Mouse (Mus musculus): Measurements from ENCODE around the gene Cmss1. TPM values are rescaled to one million over a fixed set of nuclear protein-coding genes. Genes with fewer than 3 reads are reported as not detected.

Cmss1 gene
- polyA plus RNA-seq, 1 experiment from 2014 or later, result 50.4 TPM

- Histone ChIP-seq H3K9ac (replicated peaks; ENCODE audit: low read depth, low read length) (no peak overlapping the region), H3K36me3 (ENCODE audit: control insufficient read depth, insufficient read depth, low read length) (no peaks in the 10 kb centered on the region), H3K27ac (ENCODE audit: low read length) (no peak overlapping the region), H3K27me3 (ENCODE audit: control insufficient read depth, insufficient read depth, low read length) (no peaks in the 10 kb centered on the region), H3K4me3 (ENCODE audit: low read depth, low read length) (no peak overlapping the region), H3K9me3 (ENCODE audit: control insufficient read depth, low read depth, low read length) (no peaks in the 10 kb centered on the region), H3K4me2 (replicated peaks; ENCODE audit: low read depth, low read length) (no peak overlapping the region), H3K4me1 (ENCODE audit: control insufficient read depth, insufficient read depth, low read length) (peaks cover 11% of the 10 kb centered on the region)
- WGBS, result 82% methylated on average over 8 of the region's 8 CpGs
- peak; percentile 42; the same call in 1 of the 2 replicates for ATAC-seq (ENCODE audit: insufficient number of reproducible peaks, insufficient read depth, low FRiP score, low read depth)
Measured at GRCm38 (mm10) chr16:57454106-57454763, 152.4 kb downstream of the Cmss1 start.

- peak; percentile 50; the same call in 1 of the 2 replicates for ATAC-seq (ENCODE audit: insufficient number of reproducible peaks, insufficient read depth, low FRiP score, low read depth)
- peaks cover 11% of the 10 kb centered on the region for H3K4me1 ChIP-seq (ENCODE audit: control insufficient read depth, insufficient read depth, low read length)
- H3K9me3 ChIP-seq (ENCODE audit: control insufficient read depth, low read depth, low read length), result peaks cover 6% of the 10 kb centered on the region; the same call in 1 of the 2 replicates
- H3K4me3 ChIP-seq (ENCODE audit: low read depth, low read length), result no peak overlapping the region
- H3K27ac ChIP-seq (ENCODE audit: low read length), result no peak overlapping the region
- 25% methylated on average over 7 of the region's 7 CpGs for WGBS
- no peak overlapping the region for H3K9ac ChIP-seq (replicated peaks; ENCODE audit: low read depth, low read length)
- no peak overlapping the region for H3K4me2 ChIP-seq (replicated peaks; ENCODE audit: low read depth, low read length)
- H3K36me3 ChIP-seq (ENCODE audit: control insufficient read depth, insufficient read depth, low read length), result no peaks in the 10 kb centered on the region
- H3K27me3 ChIP-seq (ENCODE audit: control insufficient read depth, insufficient read depth, low read length), result no peaks in the 10 kb centered on the region
Measured at GRCm38 (mm10) chr16:57453009-57453408, 153.7 kb downstream of the Cmss1 start.

GRCm38 (mm10) chr16:57445096-57446094, 161.3 kb downstream of the Cmss1 start:
- H3K4me2 ChIP-seq (replicated peaks; ENCODE audit: low read depth, low read length), result no peak overlapping the region
- no peaks in the 10 kb centered on the region for H3K27me3 ChIP-seq (ENCODE audit: control insufficient read depth, insufficient read depth, low read length)
- no peak overlapping the region for H3K9ac ChIP-seq (replicated peaks; ENCODE audit: low read depth, low read length)
- no peak overlapping the region for H3K27ac ChIP-seq (ENCODE audit: low read length)
- no peak overlapping the region for H3K4me3 ChIP-seq (ENCODE audit: low read depth, low read length)
- H3K36me3 ChIP-seq (ENCODE audit: control insufficient read depth, insufficient read depth, low read length), result no peaks in the 10 kb centered on the region
- WGBS, result 73% methylated on average over 10 of the region's 10 CpGs
- no peak for ATAC-seq (ENCODE audit: insufficient number of reproducible peaks, insufficient read depth, low FRiP score, low read depth)
- peaks cover 6% of the 10 kb centered on the region; the same call in 1 of the 2 replicates for H3K9me3 ChIP-seq (ENCODE audit: control insufficient read depth, low read depth, low read length)
- H3K4me1 ChIP-seq (ENCODE audit: control insufficient read depth, insufficient read depth, low read length), result no peaks in the 10 kb centered on the region

GRCm38 (mm10) chr16:57440706-57441437, 165.8 kb downstream of the Cmss1 start:
- peaks cover 8% of the 10 kb centered on the region for H3K4me1 ChIP-seq (ENCODE audit: control insufficient read depth, insufficient read depth, low read length)
- H3K4me3 ChIP-seq (ENCODE audit: low read depth, low read length), result no peak overlapping the region
- no peaks in the 10 kb centered on the region for H3K36me3 ChIP-seq (ENCODE audit: control insufficient read depth, insufficient read depth, low read length)
- no peak for ATAC-seq (ENCODE audit: insufficient number of reproducible peaks, insufficient read depth, low FRiP score, low read depth)
- no peaks in the 10 kb centered on the region for H3K27me3 ChIP-seq (ENCODE audit: control insufficient read depth, insufficient read depth, low read length)
- H3K4me2 ChIP-seq (replicated peaks; ENCODE audit: low read depth, low read length), result no peak overlapping the region
- 84% methylated on average over 10 of the region's 10 CpGs for WGBS
- no peaks in the 10 kb centered on the region for H3K9me3 ChIP-seq (ENCODE audit: control insufficient read depth, low read depth, low read length)
- H3K27ac ChIP-seq (ENCODE audit: low read length), result no peak overlapping the region
- no peak overlapping the region for H3K9ac ChIP-seq (replicated peaks; ENCODE audit: low read depth, low read length)

- no peak overlapping the region for H3K9ac ChIP-seq (replicated peaks; ENCODE audit: low read depth, low read length)
- no peak for ATAC-seq (ENCODE audit: insufficient number of reproducible peaks, insufficient read depth, low FRiP score, low read depth)
- H3K4me1 ChIP-seq (ENCODE audit: control insufficient read depth, insufficient read depth, low read length), result peaks cover 8% of the 10 kb centered on the region
- no peak overlapping the region for H3K4me3 ChIP-seq (ENCODE audit: low read depth, low read length)
- H3K36me3 ChIP-seq (ENCODE audit: control insufficient read depth, insufficient read depth, low read length), result no peaks in the 10 kb centered on the region
- no peaks in the 10 kb centered on the region for H3K27me3 ChIP-seq (ENCODE audit: control insufficient read depth, insufficient read depth, low read length)
- H3K27ac ChIP-seq (ENCODE audit: low read length), result no peak overlapping the region
- WGBS, result 84% methylated on average over 11 of the region's 11 CpGs
- H3K4me2 ChIP-seq (replicated peaks; ENCODE audit: low read depth, low read length), result no peak overlapping the region
- no peaks in the 10 kb centered on the region for H3K9me3 ChIP-seq (ENCODE audit: control insufficient read depth, low read depth, low read length)
Measured at GRCm38 (mm10) chr16:57439206-57439605, 167.5 kb downstream of the Cmss1 start.

- Histone ChIP-seq H3K27ac (ENCODE audit: low read length) (peak overlapping the region; percentile 55), H3K4me2 (replicated peaks; ENCODE audit: low read depth, low read length) (no peak overlapping the region), H3K36me3 (ENCODE audit: control insufficient read depth, insufficient read depth, low read length) (no peaks in the 10 kb centered on the region), H3K4me3 (ENCODE audit: low read depth, low read length) (no peak overlapping the region), H3K9ac (replicated peaks; ENCODE audit: low read depth, low read length) (no peak overlapping the region), H3K9me3 (ENCODE audit: control insufficient read depth, low read depth, low read length) (no peaks in the 10 kb centered on the region), H3K4me1 (ENCODE audit: control insufficient read depth, insufficient read depth, low read length) (peaks cover 8% of the 10 kb centered on the region), H3K27me3 (ENCODE audit: control insufficient read depth, insufficient read depth, low read length) (no peaks in the 10 kb centered on the region)
- 44% methylated on average over 5 of the region's 5 CpGs for WGBS
- ATAC-seq (ENCODE audit: insufficient number of reproducible peaks, insufficient read depth, low FRiP score, low read depth), result no peak
Measured at GRCm38 (mm10) chr16:57438288-57438685, 168.4 kb downstream of the Cmss1 start.

- Histone ChIP-seq H3K4me3 (ENCODE audit: low read depth, low read length) (no peak overlapping the region), H3K9me3 (ENCODE audit: control insufficient read depth, low read depth, low read length) (no peaks in the 10 kb centered on the region), H3K36me3 (ENCODE audit: control insufficient read depth, insufficient read depth, low read length) (no peaks in the 10 kb centered on the region), H3K9ac (replicated peaks; ENCODE audit: low read depth, low read length) (no peak overlapping the region), H3K4me1 (ENCODE audit: control insufficient read depth, insufficient read depth, low read length) (peaks cover 8% of the 10 kb centered on the region), H3K27me3 (ENCODE audit: control insufficient read depth, insufficient read depth, low read length) (no peaks in the 10 kb centered on the region), H3K27ac (ENCODE audit: low read length) (peak overlapping the region; percentile 61), H3K4me2 (replicated peaks; ENCODE audit: low read depth, low read length) (no peak overlapping the region)
- WGBS, result 57% methylated on average over 11 of the region's 11 CpGs
- ATAC-seq (ENCODE audit: insufficient number of reproducible peaks, insufficient read depth, low FRiP score, low read depth), result no peak
Measured at GRCm38 (mm10) chr16:57437523-57438287, 169.0 kb downstream of the Cmss1 start.
